Mouse (Mus musculus): ENCODE data around the gene Slc51a.
"Not testable (repeated sequence)": the region's sequence is repeated elsewhere in the genome, so short reads cannot be mapped to it uniquely, and the experiment has no call there.

The Slc51a gene

GRCm38 (mm10) chr16:32464908-32465307, 22.8 kb downstream of the Slc51a start:
- no peak for DNase-seq

- no peak for DNase-seq
Measured at GRCm38 (mm10) chr16:32463426-32463825, 24.3 kb downstream of the Slc51a start.

- DNase-seq = no peak
Measured at GRCm38 (mm10) chr16:32462950-32463349, 24.7 kb downstream of the Slc51a start.

- DNase-seq = no peak
Measured at GRCm38 (mm10) chr16:32461713-32462112, 26.0 kb downstream of the Slc51a start.

GRCm38 (mm10) chr16:32460518-32460917, 27.2 kb downstream of the Slc51a start:
- DNase-seq = no peak

- DNase-seq = peak; percentile 75 to 79
Measured at GRCm38 (mm10) chr16:32457589-32458386, 29.9 kb downstream of the Slc51a start.

GRCm38 (mm10) chr16:32456761-32457160, 30.9 kb downstream of the Slc51a start:
- DNase-seq = no peak

- no peak for DNase-seq
Measured at GRCm38 (mm10) chr16:32456086-32456485, 31.6 kb downstream of the Slc51a start.

- no peak for DNase-seq
Measured at GRCm38 (mm10) chr16:32454646-32455045, 33.0 kb downstream of the Slc51a start.

GRCm38 (mm10) chr16:32453102-32453501, 34.6 kb downstream of the Slc51a start:
- DNase-seq = no peak

- no peak for DNase-seq
Measured at GRCm38 (mm10) chr16:32450133-32450532, 37.5 kb downstream of the Slc51a start.

- DNase-seq = no peak
Measured at GRCm38 (mm10) chr16:32449665-32450064, 38.0 kb downstream of the Slc51a start.

GRCm38 (mm10) chr16:32446563-32447138, 41.0 kb downstream of the Slc51a start:
- DNase-seq = no peak

- DNase-seq = no peak
Measured at GRCm38 (mm10) chr16:32445558-32445957, 42.1 kb downstream of the Slc51a start.

- DNase-seq = not testable (repeated sequence)
Measured at GRCm38 (mm10) chr16:32444615-32445014, 43.1 kb downstream of the Slc51a start.

- DNase-seq = no peak
Measured at GRCm38 (mm10) chr16:32441432-32441831, 46.2 kb downstream of the Slc51a start.

GRCm38 (mm10) chr16:32437266-32437665, 50.4 kb downstream of the Slc51a start:
- DNase-seq = no peak

GRCm38 (mm10) chr16:32436657-32437056, 51.0 kb downstream of the Slc51a start:
- no peak for DNase-seq

GRCm38 (mm10) chr16:32434691-32435090, 53.0 kb downstream of the Slc51a start:
- DNase-seq = no peak

- DNase-seq = no peak
Measured at GRCm38 (mm10) chr16:32434066-32434465, 53.6 kb downstream of the Slc51a start.

GRCm38 (mm10) chr16:32433138-32433537, 54.5 kb downstream of the Slc51a start:
- no peak for DNase-seq

- no peak for DNase-seq
Measured at GRCm38 (mm10) chr16:32431926-32432325, 55.8 kb downstream of the Slc51a start.

GRCm38 (mm10) chr16:32431047-32431591, 56.6 kb downstream of the Slc51a start:
- no peak for DNase-seq

GRCm38 (mm10) chr16:32430474-32431046, 57.1 kb downstream of the Slc51a start, which contains the start of gene Pcyt1a:
Gene Pcyt1a, plus strand, starts transcription at chr16:32430921.
- peak; percentile 93 for DNase-seq

Data from cerebellum, postnatal 14 days (tissue).